Mouse (Mus musculus): ENCODE data around the gene Klrg2.

Gene Klrg2

GRCm38 (mm10) chr6:38629556-38629955 is 7.5 kb downstream of the Klrg2 start:
- DNase-seq (ENCODE audit: low spot score in 2 of 2), result no peak

GRCm38 (mm10) chr6:38627486-38627885 is 9.6 kb downstream of the Klrg2 start:
- no peak for DNase-seq (ENCODE audit: low spot score in 2 of 2)

DNA sequence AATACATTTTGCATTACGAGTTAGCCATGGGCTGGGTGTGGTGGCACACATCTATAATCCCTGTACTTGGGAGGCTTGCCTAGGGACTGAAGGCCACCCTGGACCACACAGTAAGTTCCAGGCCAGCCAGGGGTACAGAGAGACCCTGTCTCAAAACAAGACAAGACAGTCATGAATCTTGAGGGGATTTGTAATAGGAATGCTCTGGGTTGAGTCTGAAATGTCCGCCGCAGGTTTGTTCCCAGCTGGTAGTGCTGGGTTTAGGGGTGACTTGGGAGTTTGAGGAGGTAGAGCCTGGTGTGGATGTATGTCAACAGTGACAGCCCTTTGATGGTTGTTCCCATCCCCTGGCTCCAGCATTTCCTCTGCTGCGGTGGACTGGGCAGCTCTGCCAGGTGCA is 10.0 kb downstream of the Klrg2 start:
- no peak for DNase-seq (ENCODE audit: low spot score in 2 of 2)

DNA sequence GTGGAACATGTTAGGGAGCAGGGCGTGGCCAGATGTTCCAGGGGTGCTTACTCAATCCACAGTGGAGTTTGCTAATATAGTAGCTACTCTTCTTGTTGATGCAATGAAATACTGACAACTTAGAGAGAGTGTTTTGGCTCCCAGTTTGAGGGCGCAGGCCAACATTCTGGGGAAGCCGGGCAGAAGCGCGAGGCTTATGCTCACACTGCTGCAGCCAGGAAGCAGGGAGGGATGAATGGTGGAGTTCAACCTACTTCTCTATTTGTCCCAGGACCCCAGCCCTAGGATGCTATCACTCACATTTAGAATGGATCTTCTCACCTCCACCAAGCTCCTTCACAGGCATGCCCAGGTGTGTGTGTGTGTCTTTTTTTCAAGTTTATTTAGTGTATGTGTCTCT is 11.0 kb downstream of the Klrg2 start:
- DNase-seq (ENCODE audit: low spot score in 2 of 2), result no peak

- DNase-seq (ENCODE audit: low spot score in 2 of 2), result no peak
These were observed 12.6 kb downstream of the Klrg2 start for GRCm38 (mm10) chr6:38624439-38624838.

DNA sequence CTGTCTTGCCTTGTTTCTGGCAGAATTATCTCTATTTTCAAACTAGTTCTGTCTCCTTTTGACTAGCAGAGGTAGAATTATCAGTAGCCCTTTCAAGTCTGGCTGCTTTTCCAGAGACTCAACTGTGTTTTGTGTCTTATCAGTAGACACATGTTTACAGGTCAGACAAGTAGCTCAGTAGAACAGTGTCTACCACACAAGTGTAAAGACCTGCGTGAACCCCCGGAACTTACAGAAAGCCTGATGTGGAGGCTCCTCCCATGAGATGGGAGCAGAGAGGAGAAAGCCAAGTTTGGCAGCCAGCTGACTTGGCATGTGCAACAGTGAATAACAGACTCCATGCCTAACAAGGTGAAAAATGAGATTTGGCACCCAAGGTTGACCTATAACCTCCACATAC is 13.6 kb downstream of the Klrg2 start:
- DNase-seq (ENCODE audit: low spot score in 2 of 2), result no peak

- DNase-seq (ENCODE audit: low spot score in 2 of 2), result no peak
These were observed 14.6 kb downstream of the Klrg2 start for GRCm38 (mm10) chr6:38622406-38622805.

DNA sequence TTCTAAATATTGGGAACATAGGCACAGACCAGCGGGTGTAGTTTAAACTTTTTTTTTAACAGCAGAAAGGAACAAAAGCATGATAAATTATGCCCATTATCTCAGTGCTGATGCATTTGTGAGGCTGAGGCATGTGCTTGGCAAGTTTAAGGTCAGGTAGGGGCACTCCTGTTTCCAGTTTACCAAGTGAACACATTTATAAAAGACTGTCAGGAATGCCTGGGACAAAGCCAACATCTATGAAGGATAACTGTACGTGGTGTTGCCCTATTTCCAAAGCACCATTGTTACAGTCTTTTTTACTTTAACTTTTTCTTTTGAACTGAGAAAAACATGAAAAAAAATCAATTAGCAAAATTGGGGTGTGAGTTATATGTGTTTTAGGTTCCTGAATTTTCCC is 27.1 kb downstream of the Klrg2 start:
- DNase-seq (ENCODE audit: low spot score in 2 of 2), result no peak

- no peak for DNase-seq (ENCODE audit: low spot score in 2 of 2)
These were observed 39.6 kb downstream of the Klrg2 start for GRCm38 (mm10) chr6:38597481-38597880.

GRCm38 (mm10) chr6:38581711-38582110 is 55.3 kb downstream of the Klrg2 start:
- no peak for DNase-seq (ENCODE audit: low spot score in 2 of 2)

- DNase-seq (ENCODE audit: low spot score in 2 of 2), result no peak
These were observed 56.8 kb downstream of the Klrg2 start for GRCm38 (mm10) chr6:38580112-38580857.

DNA sequence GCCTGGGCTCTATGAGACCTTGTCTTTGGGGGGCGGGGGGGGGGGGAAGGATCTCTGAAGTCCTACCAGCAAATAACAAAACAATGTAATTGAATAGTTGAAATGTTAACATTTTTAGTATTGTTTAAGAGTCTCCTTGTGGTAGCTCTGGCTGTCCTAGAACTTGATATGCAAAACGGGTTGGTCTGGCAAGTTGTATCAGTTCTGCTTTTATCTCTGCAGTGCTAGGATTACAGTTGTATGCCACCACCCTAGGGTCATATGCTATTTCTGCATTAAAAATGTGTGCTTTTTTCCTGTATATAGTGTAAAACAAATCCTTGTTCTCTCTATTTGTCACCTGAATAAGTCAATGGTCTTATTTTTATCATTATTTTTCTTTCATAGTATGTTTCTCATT is 60.9 kb downstream of the Klrg2 start:
- DNase-seq (ENCODE audit: low spot score in 2 of 2), result no peak
